Mouse (Mus musculus) heart, adult 8-10 months (tissue): ENCODE measurements around the gene Zfp174. TPM values are rescaled to one million over a fixed set of nuclear protein-coding genes. Genes with fewer than 3 reads are reported as not detected.
"Not testable (repeated sequence)": the region's sequence is repeated elsewhere in the genome, so short reads cannot be mapped to it uniquely, and the experiment has no call there.

ENCODE experiments used
- DNase-seq: peaks from one replicate; pipeline ENCODE4 v3.0.0; 2022; ENCODE audit warnings: low spot score
- total RNA-seq, 4 experiments: library from RNA; stranded (reverse); gene quantifications; 2 replicates each; pipeline ENCODE4 v1.2.4; 2022

The Zfp174 gene
- total RNA-seq, result 1 to 10 TPM; 1.4 to 1.9 (median 1.7) TPM

DNA sequence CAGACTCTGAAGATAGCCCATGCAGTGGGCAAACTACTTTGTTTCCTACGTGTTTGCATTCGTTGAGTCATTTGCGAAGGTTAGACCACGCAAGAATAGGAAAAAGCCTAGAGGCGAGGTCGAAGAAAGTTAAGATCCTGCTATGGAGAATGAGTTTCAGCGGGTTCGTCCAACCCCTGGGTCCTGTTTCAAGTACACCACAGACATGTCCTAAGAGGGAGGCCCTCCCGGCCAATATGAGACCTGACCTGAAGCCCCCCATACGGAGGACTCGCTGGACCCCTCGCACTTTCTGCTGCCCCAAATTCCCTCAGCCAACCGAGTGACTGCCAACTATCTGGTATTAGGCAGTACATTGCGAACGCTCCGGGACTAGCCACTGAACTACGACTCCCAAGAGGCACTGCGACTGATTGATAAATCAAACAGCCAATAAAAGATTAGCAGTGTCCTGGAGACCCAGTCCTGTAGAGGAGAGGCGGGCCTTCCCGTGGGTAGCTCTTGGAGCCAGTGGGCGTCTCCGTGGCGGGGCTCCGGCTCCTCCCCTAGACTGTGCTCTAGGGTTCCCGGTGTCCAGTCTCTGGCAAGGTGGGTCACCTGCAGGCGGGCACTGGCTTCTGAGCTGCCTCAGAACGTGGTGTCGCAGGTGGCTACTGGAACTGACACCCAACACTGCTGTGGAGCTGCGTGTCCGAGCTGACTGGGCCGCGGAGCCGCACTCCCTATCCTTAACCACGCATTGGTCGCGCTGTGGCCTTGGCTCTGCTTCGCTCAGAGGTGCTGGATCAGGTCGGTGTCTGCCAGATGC lies at the start of gene Zfp174:
Zfp174 (plus strand) TSS at position 558 of the 808 bp plus-strand sequence.
- DNase-seq, result peak; percentile 99

- DNase-seq, result no peak
Observed at GRCm38 (mm10) chr16:3808176-3808575, 38.9 kb upstream of the Zfp174 start.

GRCm38 (mm10) chr16:3814667-3815066 lies 32.4 kb upstream of the Zfp174 start:
- DNase-seq, result not testable (repeated sequence)

- DNase-seq, result peak; percentile 13
Observed at GRCm38 (mm10) chr16:3820202-3820601, 26.9 kb upstream of the Zfp174 start.

GRCm38 (mm10) chr16:3828021-3828420 lies 19.0 kb upstream of the Zfp174 start:
- DNase-seq, result no peak

GRCm38 (mm10) chr16:3829727-3830126 lies 17.3 kb upstream of the Zfp174 start:
- DNase-seq, result no peak

DNA sequence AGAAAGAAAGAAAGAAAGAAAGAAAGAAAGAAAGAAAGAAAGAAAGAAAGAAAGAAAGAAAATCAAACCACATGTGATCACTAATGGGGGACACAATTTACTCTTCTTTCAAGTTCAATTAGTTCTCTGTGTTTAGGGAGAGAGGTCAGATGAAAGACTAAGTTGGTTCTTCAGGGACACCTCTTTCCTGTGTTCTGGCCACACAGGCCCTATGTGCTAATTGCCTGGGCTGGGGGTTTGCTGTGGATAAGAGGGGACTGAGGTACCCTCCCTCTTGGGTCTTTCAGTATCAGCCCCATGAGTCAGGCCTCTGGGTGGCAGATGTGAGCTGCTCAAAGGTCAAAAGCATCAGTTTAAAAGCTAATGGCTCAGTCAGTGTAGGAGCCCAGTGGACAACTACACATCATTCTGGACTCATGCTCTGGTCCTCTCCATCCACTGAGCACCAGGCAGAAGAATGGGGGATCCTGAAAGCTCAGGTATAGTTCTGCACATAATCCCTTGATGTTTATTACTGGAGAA lies 16.4 kb upstream of the Zfp174 start, which contains the start of gene Olfr15:
Olfr15 (plus strand) TSS at position 291 of the 522 bp plus-strand sequence.
- DNase-seq, result no peak

DNA sequence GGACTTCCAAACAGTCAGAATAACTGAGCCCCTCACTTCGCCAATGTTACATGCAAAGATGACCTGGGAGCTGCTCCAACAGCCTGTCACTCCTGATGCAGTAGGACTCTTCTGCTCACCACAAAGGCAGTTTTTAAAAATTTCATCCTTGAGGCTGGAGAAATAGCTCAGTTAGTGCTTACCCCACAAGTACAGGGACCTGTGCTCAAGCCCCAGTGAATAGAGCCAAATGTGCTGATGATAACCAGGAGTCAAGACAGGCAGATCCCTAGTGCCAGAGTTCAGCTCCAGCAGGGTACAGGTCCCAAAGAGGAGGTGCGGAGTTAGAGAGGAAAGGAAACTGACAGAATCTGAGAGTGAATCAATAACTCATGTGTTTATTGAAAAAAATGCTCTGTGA lies 11.6 kb upstream of the Zfp174 start:
- no peak for DNase-seq

- peak; percentile 23 for DNase-seq
Observed at GRCm38 (mm10) chr16:3839157-3839885, 7.7 kb upstream of the Zfp174 start.

GRCm38 (mm10) chr16:3842989-3843388 lies 4.1 kb upstream of the Zfp174 start:
- DNase-seq, result no peak

- DNase-seq, result no peak
Observed at GRCm38 (mm10) chr16:3843796-3844195, 3.3 kb upstream of the Zfp174 start.

GRCm38 (mm10) chr16:3847871-3848270 lies 803 bp downstream of the Zfp174 start:
- DNase-seq, result no peak

GRCm38 (mm10) chr16:3848416-3848815 lies 1.3 kb downstream of the Zfp174 start:
- no peak for DNase-seq

DNA sequence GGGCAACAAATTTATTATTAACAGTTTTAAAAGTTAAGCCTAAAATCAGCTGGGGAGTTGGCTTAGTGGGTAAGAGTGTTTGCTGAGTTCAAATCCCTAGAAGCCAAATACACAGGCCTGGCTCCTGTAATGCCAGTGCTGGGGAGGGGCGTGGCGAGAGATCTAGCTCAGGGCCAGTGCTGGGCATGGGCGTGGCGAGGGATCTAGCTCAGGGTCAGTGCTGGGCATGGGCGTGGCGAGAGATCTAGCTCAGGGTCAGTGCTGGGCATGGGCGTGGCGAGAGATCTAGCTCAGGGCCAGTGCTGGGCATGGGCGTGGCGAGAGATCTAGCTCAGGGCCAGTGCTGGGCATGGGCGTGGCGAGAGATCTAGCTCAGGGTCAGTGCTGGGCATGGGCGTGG lies 4.2 kb downstream of the Zfp174 start:
- not testable (repeated sequence) for DNase-seq

DNA sequence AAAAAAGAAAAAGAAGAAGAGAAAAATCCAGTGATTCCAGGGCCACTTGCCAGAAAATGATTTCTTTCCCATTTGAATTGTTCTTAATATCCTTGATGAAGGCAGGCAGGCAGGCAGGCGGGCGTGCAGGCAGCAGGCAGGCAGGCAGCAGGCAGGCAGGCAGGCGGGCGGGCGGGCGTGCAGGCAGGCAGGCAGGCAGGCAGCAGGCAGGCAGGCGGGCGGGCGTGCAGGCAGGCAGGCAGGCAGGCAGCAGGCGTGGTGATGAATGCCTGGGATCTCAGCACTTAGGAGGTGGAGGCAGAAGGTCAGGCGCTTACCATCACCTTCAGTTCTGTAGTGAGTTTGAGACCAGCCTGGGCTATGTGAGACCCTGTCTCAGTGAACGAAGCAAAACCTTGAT lies 5.5 kb downstream of the Zfp174 start:
- DNase-seq, result no peak

DNA sequence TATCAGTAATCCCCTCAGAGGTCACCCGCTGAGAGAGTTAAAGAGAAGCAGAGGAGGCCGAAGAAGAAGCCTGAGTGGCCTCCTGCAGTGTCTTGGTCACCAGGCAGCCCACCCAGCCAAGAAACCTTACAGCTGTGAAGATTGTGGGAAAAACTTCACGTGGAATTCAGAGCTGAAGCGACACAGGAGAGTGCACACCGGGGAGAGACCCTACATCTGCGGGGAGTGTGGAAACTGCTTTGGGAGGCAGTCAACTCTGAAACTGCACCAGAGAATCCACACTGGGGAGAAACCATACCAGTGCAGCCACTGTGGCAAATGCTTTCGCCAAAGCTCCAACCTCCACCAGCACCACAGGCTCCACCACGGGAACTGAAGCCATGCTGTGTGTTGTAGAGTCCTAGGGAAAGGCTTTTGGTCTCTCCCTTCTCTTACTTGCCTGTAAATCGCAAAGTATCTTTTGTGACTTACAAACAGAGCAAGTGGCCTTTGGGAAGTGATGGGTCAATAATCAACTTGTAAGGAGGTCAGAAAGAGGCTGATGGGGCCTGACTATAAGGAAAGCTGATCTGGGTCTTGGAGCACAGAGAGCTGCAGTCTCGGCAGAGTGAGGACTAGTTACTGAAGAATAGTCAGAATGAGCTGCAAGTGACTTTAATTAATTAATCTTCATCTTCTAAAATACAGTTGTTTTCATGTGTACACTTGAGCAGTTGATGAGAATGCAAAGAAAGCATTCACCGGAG lies 7.5 kb downstream of the Zfp174 start:
- no peak for DNase-seq

GRCm38 (mm10) chr16:3855776-3856175 lies 8.7 kb downstream of the Zfp174 start:
- DNase-seq, result no peak

GRCm38 (mm10) chr16:3859254-3859653 lies 12.2 kb downstream of the Zfp174 start:
- no peak for DNase-seq

GRCm38 (mm10) chr16:3871815-3872214 lies 24.7 kb downstream of the Zfp174 start:
- no peak for DNase-seq

DNA sequence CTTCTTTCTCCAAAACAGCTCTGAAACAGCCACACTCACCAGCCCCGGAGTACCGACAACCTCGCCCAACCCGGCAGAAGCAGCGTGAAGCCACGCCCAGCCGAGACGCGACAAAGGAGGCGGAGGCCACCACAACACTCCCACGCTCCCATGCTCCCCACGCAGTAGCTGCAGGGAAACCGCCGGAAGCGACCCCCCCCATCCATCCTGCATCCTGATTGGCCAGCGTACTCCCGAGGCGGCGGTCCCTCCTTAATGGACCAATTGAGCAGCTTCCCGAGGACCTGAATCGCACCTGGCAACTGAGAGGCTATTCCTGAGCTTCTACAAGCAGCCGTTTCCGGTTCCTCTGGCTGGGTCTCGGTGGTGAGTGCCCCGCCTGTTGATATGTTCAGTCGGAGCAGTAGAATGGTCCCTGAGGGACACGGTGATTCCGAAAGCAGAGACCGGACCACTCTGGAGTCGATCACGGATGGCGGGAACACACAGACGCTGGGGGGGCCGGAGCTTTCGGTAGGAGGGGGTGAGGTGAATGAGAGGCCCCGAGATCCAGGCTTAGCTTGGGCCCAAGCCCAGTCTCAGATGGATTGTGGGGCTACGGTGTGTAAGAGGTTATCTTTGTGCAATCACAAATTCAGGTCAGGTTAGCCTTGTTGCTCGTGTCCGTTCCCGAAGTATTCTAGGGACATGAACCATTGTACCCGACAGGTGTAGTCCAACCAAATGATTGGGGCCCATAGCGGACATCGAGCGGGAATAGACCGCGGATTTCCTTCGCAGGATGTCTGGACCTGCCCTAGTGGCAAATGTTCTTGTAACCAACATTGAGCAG lies 25.4 kb downstream of the Zfp174 start, which contains the start of gene Naa60:
Naa60 (plus strand) TSS at position 160 of the 832 bp plus-strand sequence.
- peak; percentile 87 for DNase-seq

GRCm38 (mm10) chr16:3876346-3876745 lies 29.3 kb downstream of the Zfp174 start:
- no peak for DNase-seq
